Mouse (Mus musculus) lung, embryonic 14.5 days (tissue): ENCODE data around the gene Gaa. TPM values are rescaled to one million over a fixed set of nuclear protein-coding genes. Genes with fewer than 3 reads are reported as not detected.

Source experiments
- ATAC-seq: fragments of 200-750 bp; cut with Nextera tagmentation; 2 replicates; pipeline ENCODE4 v1.8.0; 2017; ENCODE audit warnings: mild to moderate bottlenecking, moderate TSS enrichment, moderate library complexity; ENCODE audit not compliant: insufficient read depth
- DNase-seq: peaks from one replicate; pipeline ENCODE4 v3.0.0-alpha.2; 2015
- H3K27ac ChIP-seq: fragments of 300-500 bp; sonication (generic); 2 replicates; pipeline ENCODE4 v1.5.1; 2014; ENCODE audit warnings: low read depth, mild to moderate bottlenecking, moderate library complexity
- H3K27me3 ChIP-seq: fragments of 300-500 bp; sonication (generic); 2 replicates; pipeline ENCODE4 v1.6.1; 2014; ENCODE audit warnings: low read length, control low read depth; ENCODE audit not compliant: insufficient read depth
- H3K36me3 ChIP-seq: fragments of 300-500 bp; sonication (generic); 2 replicates; pipeline ENCODE4 v1.6.1; 2014; ENCODE audit warnings: control low read depth; ENCODE audit not compliant: insufficient read depth
- H3K4me1 ChIP-seq: fragments of 300-500 bp; sonication (generic); 2 replicates; pipeline ENCODE4 v1.6.1; 2014; ENCODE audit warnings: antibody characterized with exemption, control low read depth; ENCODE audit not compliant: insufficient read depth
- H3K4me2 ChIP-seq: fragments of 300-500 bp; sonication (generic); 2 replicates; pipeline ENCODE4 v1.6.1; 2014; ENCODE audit warnings: mild to moderate bottlenecking
- H3K4me3 ChIP-seq: fragments of 300-500 bp; sonication (generic); 2 replicates; pipeline ENCODE4 v1.5.1; 2014; ENCODE audit warnings: low read depth, low read length
- H3K9ac ChIP-seq: fragments of 300-500 bp; sonication (generic); 2 replicates; pipeline ENCODE4 v1.6.1; 2014
- H3K9me3 ChIP-seq: fragments of 300-500 bp; sonication (generic); 2 replicates; pipeline ENCODE4 v1.6.1; 2016; ENCODE audit warnings: low read depth, low read length, control low read depth
- CTCF ChIP-seq: IDR thresholded peaks from 2 replicates; pipeline ENCODE4 v1.5.1; 2016; ENCODE audit warnings: antibody characterized with exemption, low read depth
- WGBS: fragments of 180-500 bp; shearing (Covaris S2); extraction: QIAGEN DNeasy Blood & Tissue Kit; methylation state at CpG from one replicate; pipeline ENCODE4 v1.1.7; 2014; 5-methylcytosine and 5-hydroxymethylcytosine counted together
- polyA plus RNA-seq: library from polyadenylated mRNA; unstranded; fragments of >200 nt; fragmentation: Nextera tagmentation; extraction: Ambion mirVana; gene quantifications from 2 replicates; pipeline ENCODE4 v1.2.1, GENCODE M21; 2014

The Gaa gene
- 56.0 and 58.8 TPM in 2 replicates for polyA plus RNA-seq

GRCm38 (mm10) chr11:119267768-119268556 lies at the start of gene Gaa:
Gene Gaa (plus strand): TSS chr11:119267887.
- WGBS = 3% methylated on average over 52 of the region's 52 CpGs
- Histone ChIP-seq H3K9ac (peak within 1 kb of the TSS; percentile 78), H3K4me2 (peak within 1 kb of the TSS; percentile 96), H3K9me3 (no peaks in the 10 kb centered on the region), H3K4me3 (peak within 1 kb of the TSS; percentile 72), H3K27ac (no peak within 1 kb of the TSS), H3K27me3 (no peaks in the 10 kb centered on the region), H3K36me3 (peaks cover 13% of the 10 kb centered on the region; the same call in 1 of the 2 replicates), H3K4me1 (peaks cover 9% of the 10 kb centered on the region)
- ATAC-seq = peak; percentile 83
- peak; percentile 100 for TF ChIP-seq CTCF
- DNase-seq = peak; percentile 98

GRCm38 (mm10) chr11:119219816-119220465 lies 47.7 kb upstream of the Gaa start:
- Histone ChIP-seq H3K9me3 (no peaks in the 10 kb centered on the region), H3K27me3 (no peaks in the 10 kb centered on the region), H3K4me2 (no peak overlapping the region), H3K4me1 (peaks cover 42% of the 10 kb centered on the region), H3K4me3 (no peak overlapping the region), H3K36me3 (0 out of 2 replicates have a peak, but pooled peaks cover 5% of the 10 kb centered on the region), H3K27ac (no peak overlapping the region), H3K9ac (no peak overlapping the region)
- 22% methylated on average over 17 of the region's 17 CpGs for WGBS
- no peak for TF ChIP-seq CTCF
- ATAC-seq (no peak), DNase-seq (no peak)

DNA sequence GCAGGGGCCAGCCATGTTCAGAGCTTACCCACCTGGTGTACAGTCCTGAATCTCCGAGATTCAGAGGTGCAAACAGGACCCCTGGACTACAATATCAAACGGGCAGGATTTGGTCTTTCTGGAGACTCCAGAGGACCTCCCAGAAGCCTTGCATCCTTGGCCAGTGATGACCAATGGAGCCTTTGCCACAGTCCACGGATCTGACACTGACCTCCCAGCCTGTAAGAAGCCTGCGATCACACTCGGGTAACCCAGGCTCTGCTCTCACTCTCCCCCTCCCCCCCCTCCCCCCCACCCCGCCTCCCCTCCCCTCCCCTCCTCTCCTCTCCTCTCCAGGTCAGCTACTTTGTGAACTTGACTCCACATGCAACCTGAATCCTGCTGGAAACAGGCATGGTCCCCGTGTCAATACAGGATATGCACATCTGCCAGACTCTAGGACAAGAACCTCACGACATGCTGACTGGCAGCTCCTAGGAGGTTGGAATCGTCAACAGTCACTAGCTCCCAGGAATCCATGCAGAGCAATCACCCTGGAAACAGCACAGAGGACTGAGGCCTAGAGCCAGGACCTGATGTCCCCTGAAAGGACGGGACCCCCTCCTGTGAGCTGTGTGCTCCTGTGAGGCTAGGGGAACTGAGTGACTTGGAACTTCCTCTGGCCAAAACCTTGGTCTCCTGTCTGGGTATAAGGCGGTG lies 45.7 kb upstream of the Gaa start:
- H3K4me3 ChIP-seq = no peak overlapping the region
- no peak for ATAC-seq
- no peak overlapping the region for H3K27ac ChIP-seq
- no peak overlapping the region for H3K9ac ChIP-seq
- DNase-seq = no peak
- H3K4me1 ChIP-seq = peaks cover 40% of the 10 kb centered on the region
- H3K27me3 ChIP-seq = no peaks in the 10 kb centered on the region
- no peaks in the 10 kb centered on the region for H3K9me3 ChIP-seq
- WGBS = 37% methylated on average over 10 of the region's 11 CpGs
- H3K36me3 ChIP-seq = 0 out of 2 replicates have a peak, but pooled peaks cover 5% of the 10 kb centered on the region
- TF ChIP-seq CTCF = no peak
- H3K4me2 ChIP-seq = no peak overlapping the region

- DNase-seq (peak; percentile 92), ATAC-seq (peak; percentile 62)
- peaks cover 46% of the 10 kb centered on the region for H3K4me1 ChIP-seq
- WGBS = 59% methylated on average over 20 of the region's 20 CpGs
- H3K9me3 ChIP-seq = no peaks in the 10 kb centered on the region
- H3K36me3 ChIP-seq = no peaks in the 10 kb centered on the region
- peak overlapping the region; percentile 21; the same call in 1 of the 2 replicates for H3K4me2 ChIP-seq
- H3K27me3 ChIP-seq = no peaks in the 10 kb centered on the region
- TF ChIP-seq CTCF = no peak
- H3K9ac ChIP-seq = no peak overlapping the region
- H3K27ac ChIP-seq = peak overlapping the region; percentile 82
- no peak overlapping the region for H3K4me3 ChIP-seq
These were observed 44.4 kb upstream of the Gaa start for GRCm38 (mm10) chr11:119223124-119223890.

DNA sequence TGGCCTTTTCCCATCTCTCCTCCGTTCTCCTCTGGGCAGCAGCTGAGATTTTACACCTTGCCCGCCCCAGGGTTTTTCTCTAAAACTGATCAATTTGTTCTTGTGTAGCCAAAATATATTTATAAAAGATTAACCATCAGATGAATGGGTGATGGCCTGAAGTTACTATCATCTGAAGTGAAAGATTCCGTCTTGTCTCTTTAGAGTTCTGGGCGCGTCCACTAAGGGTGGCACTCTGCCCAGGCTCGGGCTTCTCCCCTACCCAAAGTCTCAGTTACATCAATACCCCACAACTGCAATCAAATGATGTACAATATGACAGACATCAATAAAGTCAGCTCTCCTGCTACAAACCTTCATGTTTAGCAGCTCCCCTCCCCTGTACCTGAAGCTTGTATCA lies 42.8 kb upstream of the Gaa start:
- H3K9ac ChIP-seq = no peak overlapping the region
- no peaks in the 10 kb centered on the region for H3K9me3 ChIP-seq
- no peak for TF ChIP-seq CTCF
- WGBS = 92% methylated on average over 6 of the region's 6 CpGs
- no peak overlapping the region for H3K4me2 ChIP-seq
- H3K36me3 ChIP-seq = no peaks in the 10 kb centered on the region
- H3K27me3 ChIP-seq = no peaks in the 10 kb centered on the region
- H3K4me3 ChIP-seq = no peak overlapping the region
- DNase-seq = no peak
- peaks cover 41% of the 10 kb centered on the region for H3K4me1 ChIP-seq
- H3K27ac ChIP-seq = no peak overlapping the region
- no peak for ATAC-seq

DNA sequence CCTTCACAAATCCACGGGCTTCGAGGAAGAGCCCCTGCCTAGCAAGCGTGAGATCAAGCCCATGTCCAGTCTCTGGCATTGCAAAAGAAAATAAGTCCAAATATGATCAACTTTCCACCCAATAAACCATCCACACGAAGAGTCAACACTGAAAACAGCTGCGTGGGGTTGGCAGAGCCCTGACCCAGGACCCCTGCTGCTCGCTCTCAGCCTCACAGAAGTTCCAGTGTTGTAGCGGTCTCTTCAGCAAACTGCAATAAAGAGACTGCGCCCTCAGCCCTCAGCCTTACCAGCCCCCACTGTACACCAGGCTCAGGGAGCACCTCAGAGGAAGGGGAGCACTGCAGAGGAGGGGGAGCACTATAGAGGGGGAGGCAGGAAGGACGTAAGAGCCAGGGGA lies 42.1 kb upstream of the Gaa start:
- no peak for TF ChIP-seq CTCF
- H3K4me3 ChIP-seq = no peak overlapping the region
- ATAC-seq (no peak), DNase-seq (no peak)
- peaks cover 38% of the 10 kb centered on the region for H3K4me1 ChIP-seq
- H3K27me3 ChIP-seq = no peaks in the 10 kb centered on the region
- H3K9ac ChIP-seq = no peak overlapping the region
- H3K27ac ChIP-seq = no peak overlapping the region
- H3K9me3 ChIP-seq = no peaks in the 10 kb centered on the region
- WGBS = 67% methylated on average over 9 of the region's 9 CpGs
- peak overlapping the region; percentile 100; the same call in 1 of the 2 replicates for H3K4me2 ChIP-seq
- H3K36me3 ChIP-seq = no peaks in the 10 kb centered on the region
